Mouse (Mus musculus) MEL (cell line): ENCODE data around the gene Cfdp1.

ENCODE experiments used
- EP300 ChIP-seq, 2 experiments: IDR thresholded peaks; 2 replicates each; pipeline ENCODE4 v1.6.1; 2011; ENCODE audit warnings: improper control_type of control experiment in 2 of 2, low read length in 2 of 2, low read depth in 1 of 2, mild to moderate bottlenecking in 1 of 2
- KAT2A ChIP-seq: conservative IDR thresholded peaks from 2 replicates; pipeline ENCODE4 v1.6.1; 2012; ENCODE audit warnings: low read depth, low read length, improper control_type of control experiment, inconsistent platforms
- ZMIZ1 ChIP-seq: IDR thresholded peaks from 2 replicates; pipeline ENCODE4 v1.6.1; 2012; ENCODE audit warnings: low read depth, mild to moderate bottlenecking, inconsistent platforms, low read length, improper control_type of control experiment, moderate library complexity

DNA sequence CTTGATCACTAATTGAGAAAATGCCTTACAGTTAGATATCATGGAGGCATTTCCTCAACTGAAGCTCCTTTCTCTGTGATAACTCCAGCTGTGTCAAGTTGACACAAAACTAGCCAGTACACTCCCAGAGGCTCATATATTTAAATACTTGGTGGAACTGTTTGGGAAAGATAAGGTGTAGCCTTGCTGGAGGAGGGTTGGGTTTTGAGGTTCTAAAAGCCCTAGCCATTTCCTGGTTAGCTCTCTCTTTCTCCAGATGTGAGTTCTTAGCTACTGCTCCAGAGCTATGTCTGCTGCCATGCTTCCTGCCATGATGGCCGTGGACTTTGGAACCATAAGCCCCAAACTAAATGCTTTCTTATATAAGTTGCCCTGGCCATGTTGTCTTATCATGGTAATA lies 33.4 kb upstream of the Cfdp1 start:
- TF ChIP-seq KAT2A, result no peak
- peak; percentile 68 to 73 for TF ChIP-seq EP300 (IDR thresholded peaks at IDR 0.05; ENCODE audit: low read depth in 1 of 2, low read length in 2 of 2)
- TF ChIP-seq ZMIZ1, result no peak
